Mouse (Mus musculus) lung, postnatal 0 days (tissue): Measurements from ENCODE around the gene Styxl1.

Experiments
- CTCF ChIP-seq: IDR thresholded peaks from 2 replicates; pipeline ENCODE4 v1.5.1; 2016; ENCODE audit warnings: antibody characterized with exemption, mild to moderate bottlenecking
- EP300 ChIP-seq: IDR thresholded peaks from 2 replicates; pipeline ENCODE4 v1.6.1; 2016; ENCODE audit warnings: antibody characterized with exemption, mild to moderate bottlenecking, control low read depth

DNA sequence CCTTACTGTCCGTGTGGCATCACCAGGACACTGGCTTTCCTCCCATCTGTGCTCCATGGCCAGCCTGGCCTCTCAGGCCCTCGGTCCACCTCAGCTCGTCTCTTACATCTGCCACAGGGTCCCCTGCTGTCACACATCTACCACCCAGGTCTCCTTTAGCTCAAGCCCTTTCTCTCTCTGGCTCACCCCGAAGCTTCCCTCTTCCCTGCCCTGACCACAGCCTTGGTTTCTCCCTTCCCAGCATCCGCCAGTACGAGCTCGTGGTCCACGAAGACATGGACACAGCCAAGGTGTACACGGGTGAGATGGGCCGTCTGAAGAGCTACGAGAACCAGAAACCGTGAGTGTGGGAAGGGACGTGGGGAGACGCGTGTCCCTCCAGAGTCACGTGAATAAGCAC lies 46.9 kb downstream of the Styxl1 start:
- TF ChIP-seq EP300 (no peak), CTCF (no peak)
